Mouse (Mus musculus): Measurements from ENCODE around the gene Trpc5os. TPM values are rescaled to one million over a fixed set of nuclear protein-coding genes. Genes with fewer than 3 reads are reported as not detected.
A peak's percentile ranks its signal among the peaks of the same experiment; 100 is the strongest.

The Trpc5os gene
- total RNA-seq (2022), result not detected

- DNase-seq (ENCODE audit: low spot score in 2 of 2), result no peak
These were observed at the start of gene Trpc5os for GRCm38 (mm10) chrX:144456281-144456680. Trpc5os (plus strand) TSS chrX:144456581.

DNA sequence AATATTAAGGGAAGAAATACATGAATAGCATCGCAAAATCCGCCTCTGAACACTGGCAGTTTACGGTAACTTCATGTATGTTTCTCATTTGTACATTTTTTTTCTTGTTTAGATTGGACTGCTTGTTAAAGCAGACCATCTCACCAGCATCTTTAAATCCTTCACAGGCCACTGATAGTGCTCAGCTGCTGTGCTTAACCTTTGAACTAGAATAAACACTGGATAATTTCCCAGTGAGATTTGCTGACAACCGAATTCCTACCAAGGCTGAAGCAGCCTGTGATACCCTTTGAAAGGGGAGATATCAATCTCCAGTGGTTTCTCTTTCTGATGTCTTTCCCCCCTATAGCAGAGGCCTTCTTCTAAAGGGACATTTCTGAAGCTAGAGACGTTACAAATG is 48.3 kb upstream of the Trpc5os start:
- DNase-seq (ENCODE audit: low spot score in 2 of 2), result no peak

GRCm38 (mm10) chrX:144420259-144420658 is 36.1 kb upstream of the Trpc5os start:
- DNase-seq (ENCODE audit: low spot score in 2 of 2), result no peak

GRCm38 (mm10) chrX:144421091-144421490 is 35.3 kb upstream of the Trpc5os start:
- DNase-seq (ENCODE audit: low spot score in 2 of 2), result no peak

DNA sequence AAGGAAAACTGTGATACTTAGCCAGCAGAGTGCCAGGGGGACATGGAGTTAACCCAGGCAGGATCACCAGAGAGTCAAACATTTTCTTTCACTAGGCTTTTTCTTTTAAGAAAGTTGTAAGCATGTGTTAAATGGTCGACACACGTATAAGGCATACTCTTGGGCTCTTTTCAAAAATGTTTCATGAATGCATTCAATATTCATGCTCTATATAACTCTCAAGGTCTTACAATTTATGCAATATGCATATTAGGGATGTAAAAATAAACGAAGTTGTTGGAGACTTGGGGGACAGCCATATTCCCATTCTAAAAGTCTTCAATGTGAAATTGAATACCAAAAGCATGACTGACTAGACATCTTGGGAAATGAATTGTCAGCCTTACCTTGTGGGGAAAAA is 32.5 kb upstream of the Trpc5os start:
- no peak for DNase-seq (ENCODE audit: low spot score in 2 of 2)

DNA sequence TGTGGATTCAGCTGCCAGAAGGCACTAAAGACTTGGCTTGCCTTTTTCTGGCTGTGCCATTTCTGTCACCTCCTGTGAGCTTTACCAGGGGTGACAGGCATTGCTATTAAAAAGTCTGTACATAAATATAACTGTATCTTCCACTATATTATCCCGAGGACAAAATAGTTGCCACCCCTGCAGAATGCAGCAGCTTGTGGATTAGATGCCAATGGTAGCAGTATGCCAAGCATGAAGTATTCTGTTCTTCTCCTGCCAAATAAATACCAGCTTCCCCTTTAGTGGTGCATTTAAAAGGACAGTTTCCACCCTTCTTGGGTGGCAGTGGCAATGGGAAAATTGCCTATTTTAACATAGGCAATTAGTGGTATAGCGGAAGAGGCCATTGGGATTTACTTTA is 8.0 kb downstream of the Trpc5os start:
- peak in 1 of 2 experiments; percentile 12 for DNase-seq (ENCODE audit: low spot score in 2 of 2)

DNA sequence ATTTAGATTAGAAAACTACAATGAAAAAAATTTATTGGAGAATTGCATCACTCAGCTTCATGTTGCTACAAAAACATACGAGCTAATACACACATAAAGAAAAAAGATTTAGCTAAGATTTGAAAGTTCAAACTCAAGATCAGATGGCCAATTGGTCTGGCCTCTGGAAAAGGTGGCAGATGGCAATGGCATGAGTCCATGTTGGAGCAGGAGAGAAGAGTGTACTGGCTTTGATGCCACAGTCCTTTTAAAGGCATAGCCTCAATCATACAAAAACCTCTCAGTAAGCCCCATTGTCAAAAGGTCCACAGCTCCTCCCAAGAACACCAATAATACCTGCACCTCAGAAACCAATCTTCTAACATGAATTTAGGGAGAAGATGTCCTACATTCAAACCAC is 35.0 kb downstream of the Trpc5os start:
- no peak for DNase-seq (ENCODE audit: low spot score in 2 of 2)

GRCm38 (mm10) chrX:144523239-144523638 is 66.9 kb downstream of the Trpc5os start:
- DNase-seq (ENCODE audit: low spot score in 2 of 2), result no peak

DNA sequence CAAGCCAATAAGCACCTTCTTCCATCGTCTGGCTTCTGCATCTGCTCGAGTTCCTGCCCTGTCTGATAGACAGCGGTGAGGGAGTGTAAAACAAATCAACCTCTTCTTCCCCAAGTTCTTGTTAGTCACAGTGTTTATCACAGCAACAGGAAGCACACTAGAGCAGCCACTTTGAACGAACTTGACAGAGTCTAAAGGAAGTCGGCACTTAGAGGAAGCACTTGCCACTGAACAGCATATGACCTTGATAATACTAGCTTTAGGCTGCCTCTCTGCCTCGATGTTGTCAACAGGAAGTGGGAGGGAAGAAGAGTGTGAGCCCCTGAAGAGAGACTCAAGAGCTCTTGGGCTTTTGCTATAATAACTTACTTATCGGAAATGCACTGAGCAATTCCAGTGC is 69.7 kb downstream of the Trpc5os start:
- DNase-seq (ENCODE audit: low spot score in 2 of 2), result no peak

Other genes starting within 250 kb of the Trpc5os start
- 10 to 100 TPM in 3 of 4 experiments, 1 to 10 TPM in 1; 9.4 to 14.0 (median 11.2) TPM for gene Alg13, start 138.8 kb upstream of the Trpc5os start, total RNA-seq (2022)
- gene Trpc5, start 231.6 kb downstream of the Trpc5os start, total RNA-seq (2022), result 10 to 100 TPM; 11.2 to 14.8 (median 13.9) TPM
- 1 to 10 TPM; 1.8 to 2.8 (median 2.5) TPM for gene Rtl4, start 232.3 kb downstream of the Trpc5os start, total RNA-seq (2022)